Mouse (Mus musculus) liver, embryonic 16.5 days (tissue): ENCODE data around the gene Rragc. TPM values are rescaled to one million over a fixed set of nuclear protein-coding genes. Genes with fewer than 3 reads are reported as not detected.

Experiments
- ATAC-seq: fragments of 200-750 bp; cut with Nextera tagmentation; 2 replicates; pipeline ENCODE4 v1.8.0; 2017; ENCODE audit warnings: low read depth, mild to moderate bottlenecking, moderate number of reproducible peaks, moderate library complexity
- H3K27ac ChIP-seq: fragments of 300-500 bp; sonication (generic); 2 replicates; pipeline ENCODE4 v1.5.1; 2014; ENCODE audit warnings: mild to moderate bottlenecking, low read length
- H3K27me3 ChIP-seq: fragments of 300-500 bp; sonication (generic); 2 replicates; pipeline ENCODE4 v1.6.1; 2014; ENCODE audit warnings: low read depth, low read length, mixed read lengths; ENCODE audit not compliant: control insufficient read depth, insufficient read depth
- H3K36me3 ChIP-seq: fragments of 300-500 bp; sonication (generic); 2 replicates; pipeline ENCODE4 v1.6.1; 2014; ENCODE audit warnings: mild to moderate bottlenecking; ENCODE audit not compliant: control insufficient read depth, insufficient read depth
- H3K4me1 ChIP-seq: fragments of 300-500 bp; sonication (generic); 2 replicates; pipeline ENCODE4 v1.6.1; 2014; ENCODE audit warnings: low read depth, low read length, mixed read lengths; ENCODE audit not compliant: control insufficient read depth
- H3K4me2 ChIP-seq: fragments of 300-500 bp; sonication (generic); 2 replicates; pipeline ENCODE4 v1.6.1; 2014; ENCODE audit warnings: low read depth, low read length, mixed read lengths
- H3K4me3 ChIP-seq: fragments of 300-500 bp; sonication (generic); 2 replicates; pipeline ENCODE4 v1.5.1; 2014; ENCODE audit warnings: low read depth, mild to moderate bottlenecking, low read length
- H3K9ac ChIP-seq: fragments of 300-500 bp; sonication (generic); 2 replicates; pipeline ENCODE4 v1.6.1; 2014; ENCODE audit warnings: low read depth, low read length
- H3K9me3 ChIP-seq: fragments of 300-500 bp; sonication (generic); replicated peaks from 2 replicates; pipeline ENCODE4 v1.6.1; 2016; ENCODE audit warnings: low read length; ENCODE audit not compliant: control insufficient read depth
- WGBS: fragments of 180-500 bp; shearing (Covaris S2); extraction: QIAGEN DNeasy Blood & Tissue Kit; methylation state at CpG from one replicate; pipeline ENCODE4 v1.1.7; 2014; ENCODE audit not compliant: insufficient replicate concordance; 5-methylcytosine and 5-hydroxymethylcytosine counted together
- polyA plus RNA-seq: library from polyadenylated mRNA; unstranded; fragments of >200 nt; fragmentation: Nextera tagmentation; extraction: Ambion mirVana; gene quantifications from 2 replicates; pipeline ENCODE4 v1.2.1, GENCODE M21; 2015

Gene Rragc
- polyA plus RNA-seq, 1 experiment from 2014 or later, result 19.0 TPM

- no peak overlapping the region for H3K4me2 ChIP-seq
- H3K9me3 ChIP-seq, result no peaks in the 10 kb centered on the region
- peaks cover 8% of the 10 kb centered on the region for H3K4me1 ChIP-seq
- H3K27ac ChIP-seq, result no peak overlapping the region
- no peaks in the 10 kb centered on the region for H3K27me3 ChIP-seq
- 53% methylated on average over 2 of the region's 2 CpGs for WGBS
- no peak overlapping the region for H3K9ac ChIP-seq
- H3K36me3 ChIP-seq, result peaks cover 2% of the 10 kb centered on the region; the same call in 1 of the 2 replicates
- no peak for ATAC-seq
- H3K4me3 ChIP-seq, result no peak overlapping the region
Measured at GRCm38 (mm10) chr4:123912431-123912830, 4.8 kb upstream of the Rragc start.

GRCm38 (mm10) chr4:123917548-123918140 is 398 bp downstream of the Rragc start, which contains the start of gene 4930535I16Rik:
TSS of gene 4930535I16Rik (minus strand) at chr4:123918022.
- H3K36me3 ChIP-seq, result peaks cover 7% of the 10 kb centered on the region
- peak; percentile 50 for ATAC-seq
- H3K9ac ChIP-seq, result peak within 1 kb of the TSS; percentile 90
- peak within 1 kb of the TSS; percentile 97 for H3K4me3 ChIP-seq
- H3K4me1 ChIP-seq, result peaks cover 17% of the 10 kb centered on the region
- H3K9me3 ChIP-seq, result no peaks in the 10 kb centered on the region
- 0% methylated on average over 51 of the region's 63 CpGs for WGBS
- H3K4me2 ChIP-seq, result peak within 1 kb of the TSS; percentile 90
- H3K27ac ChIP-seq, result peak within 1 kb of the TSS; percentile 90
- no peaks in the 10 kb centered on the region for H3K27me3 ChIP-seq

DNA sequence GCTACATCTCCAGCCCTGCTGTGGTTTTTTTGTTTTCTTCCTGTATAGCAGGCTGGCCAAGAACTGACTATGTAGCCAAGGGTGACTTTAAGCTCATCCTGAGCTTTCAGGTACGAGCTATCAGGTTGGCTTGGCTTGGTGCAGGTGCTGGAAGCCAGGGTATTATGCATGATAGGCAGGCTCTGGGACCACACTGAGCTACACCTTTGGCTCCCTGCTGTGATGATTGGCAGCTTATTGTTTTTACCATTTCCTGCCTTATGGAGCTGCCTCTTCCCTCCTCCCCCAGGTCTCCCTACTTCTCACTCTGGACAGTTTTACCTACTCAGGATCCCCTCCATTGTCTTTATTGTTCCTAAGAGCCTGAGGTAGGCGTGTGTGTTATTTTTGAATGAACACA is 1.6 kb downstream of the Rragc start:
- Histone ChIP-seq H3K9ac (peak overlapping the region; percentile 21; the same call in 1 of the 2 replicates), H3K4me3 (peak overlapping the region; percentile 97), H3K9me3 (no peaks in the 10 kb centered on the region), H3K4me1 (peaks cover 17% of the 10 kb centered on the region), H3K4me2 (peak overlapping the region; percentile 89), H3K27ac (no peak overlapping the region), H3K36me3 (peaks cover 14% of the 10 kb centered on the region), H3K27me3 (no peaks in the 10 kb centered on the region)
- ATAC-seq, result no peak
- WGBS, result 78% methylated on average over 2 of the region's 2 CpGs

- Histone ChIP-seq H3K27me3 (no peaks in the 10 kb centered on the region), H3K27ac (no peak overlapping the region), H3K4me1 (peaks cover 15% of the 10 kb centered on the region), H3K9me3 (no peaks in the 10 kb centered on the region), H3K4me2 (no peak overlapping the region), H3K9ac (no peak overlapping the region), H3K36me3 (peaks cover 22% of the 10 kb centered on the region), H3K4me3 (no peak overlapping the region)
- WGBS, result 73% methylated on average over 4 of the region's 4 CpGs
- ATAC-seq, result no peak
Measured at GRCm38 (mm10) chr4:123921055-123921565, 3.9 kb downstream of the Rragc start.

- Histone ChIP-seq H3K9ac (no peak overlapping the region), H3K4me3 (no peak overlapping the region), H3K4me2 (no peak overlapping the region), H3K4me1 (no peaks in the 10 kb centered on the region), H3K9me3 (no peaks in the 10 kb centered on the region), H3K27me3 (no peaks in the 10 kb centered on the region), H3K27ac (no peak overlapping the region), H3K36me3 (peaks cover 26% of the 10 kb centered on the region)
- peak; percentile 64 for ATAC-seq
Measured at GRCm38 (mm10) chr4:123927961-123928360, 10.7 kb downstream of the Rragc start.

- WGBS, result 80% methylated on average over 4 of the region's 4 CpGs
- no peaks in the 10 kb centered on the region for H3K27me3 ChIP-seq
- no peak overlapping the region for H3K4me3 ChIP-seq
- no peaks in the 10 kb centered on the region for H3K4me1 ChIP-seq
- H3K9ac ChIP-seq, result no peak overlapping the region
- no peak overlapping the region for H3K4me2 ChIP-seq
- no peak for ATAC-seq
- no peak overlapping the region for H3K27ac ChIP-seq
- H3K36me3 ChIP-seq, result peaks cover 19% of the 10 kb centered on the region
- no peaks in the 10 kb centered on the region for H3K9me3 ChIP-seq
Measured at GRCm38 (mm10) chr4:123929994-123930393, 12.7 kb downstream of the Rragc start.

- Histone ChIP-seq H3K4me1 (no peaks in the 10 kb centered on the region), H3K9ac (no peak overlapping the region), H3K36me3 (peaks cover 26% of the 10 kb centered on the region), H3K4me2 (no peak overlapping the region), H3K27me3 (no peaks in the 10 kb centered on the region), H3K4me3 (no peak overlapping the region), H3K27ac (no peak overlapping the region), H3K9me3 (no peaks in the 10 kb centered on the region)
- 75% methylated on average over 4 of the region's 4 CpGs for WGBS
- no peak for ATAC-seq
Measured at GRCm38 (mm10) chr4:123934306-123934705, 17.1 kb downstream of the Rragc start.

DNA sequence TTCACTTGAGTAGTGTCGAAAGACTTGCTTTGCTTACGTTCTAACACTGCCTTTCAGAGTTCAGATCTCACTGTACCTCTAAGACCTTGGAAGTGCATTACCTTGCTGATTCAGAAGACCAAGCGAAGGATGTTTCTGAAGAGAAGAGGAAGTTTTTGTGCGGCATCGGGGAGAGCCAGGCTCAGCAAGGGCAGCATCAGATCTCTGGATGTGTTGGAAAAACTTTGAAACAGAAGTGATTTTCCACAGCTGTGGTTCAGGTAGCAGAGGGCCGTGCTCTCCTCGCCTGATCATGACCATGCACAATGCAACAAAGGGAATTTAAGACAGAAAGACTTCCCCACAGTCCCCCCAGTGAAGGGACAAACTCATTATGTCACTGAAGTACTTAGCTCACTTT is 18.8 kb downstream of the Rragc start:
- H3K36me3 ChIP-seq, result peaks cover 15% of the 10 kb centered on the region
- no peak overlapping the region for H3K4me3 ChIP-seq
- no peak overlapping the region for H3K4me2 ChIP-seq
- H3K4me1 ChIP-seq, result no peaks in the 10 kb centered on the region
- no peak overlapping the region for H3K9ac ChIP-seq
- H3K27ac ChIP-seq, result no peak overlapping the region
- 78% methylated on average over 7 of the region's 7 CpGs for WGBS
- no peaks in the 10 kb centered on the region for H3K9me3 ChIP-seq
- H3K27me3 ChIP-seq, result no peaks in the 10 kb centered on the region
- no peak for ATAC-seq

DNA sequence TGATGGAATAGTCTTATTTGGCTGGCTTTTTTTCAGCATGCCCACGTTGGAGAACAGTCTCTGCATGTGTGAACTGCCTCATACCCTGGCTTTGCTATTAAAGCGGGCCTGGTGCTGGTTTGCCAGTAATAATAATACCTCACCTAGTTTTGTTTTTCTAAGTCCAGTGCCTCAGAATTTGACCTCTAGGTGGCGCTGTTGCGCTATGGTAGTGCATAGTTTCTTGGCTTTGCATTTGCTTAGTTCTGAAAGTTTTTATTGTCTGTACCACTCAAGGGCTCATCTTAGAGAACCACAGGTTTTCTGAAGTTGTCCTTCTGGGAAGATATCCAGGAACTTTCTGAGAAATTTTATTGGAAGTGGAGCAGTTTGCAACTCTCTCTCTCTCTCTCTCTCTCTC is 22.6 kb downstream of the Rragc start:
- no peaks in the 10 kb centered on the region for H3K9me3 ChIP-seq
- WGBS, result 3% methylated on average over 4 of the region's 4 CpGs
- H3K4me3 ChIP-seq, result no peak overlapping the region

More for the DNA sequence above, 22.6 kb downstream of the Rragc start:
- H3K27ac ChIP-seq, result no peak overlapping the region
- no peak for ATAC-seq
- H3K27me3 ChIP-seq, result no peaks in the 10 kb centered on the region
- H3K4me1 ChIP-seq, result no peaks in the 10 kb centered on the region
- peaks cover 11% of the 10 kb centered on the region for H3K36me3 ChIP-seq
- no peak overlapping the region for H3K9ac ChIP-seq
- no peak overlapping the region for H3K4me2 ChIP-seq
